Mouse (Mus musculus): ENCODE measurements around the gene Gprin1. TPM values are rescaled to one million over a fixed set of nuclear protein-coding genes. Genes with fewer than 3 reads are reported as not detected.

Gene Gprin1
- polyA plus RNA-seq, 1 experiment from 2014 or later, result 8.2 TPM

DNA sequence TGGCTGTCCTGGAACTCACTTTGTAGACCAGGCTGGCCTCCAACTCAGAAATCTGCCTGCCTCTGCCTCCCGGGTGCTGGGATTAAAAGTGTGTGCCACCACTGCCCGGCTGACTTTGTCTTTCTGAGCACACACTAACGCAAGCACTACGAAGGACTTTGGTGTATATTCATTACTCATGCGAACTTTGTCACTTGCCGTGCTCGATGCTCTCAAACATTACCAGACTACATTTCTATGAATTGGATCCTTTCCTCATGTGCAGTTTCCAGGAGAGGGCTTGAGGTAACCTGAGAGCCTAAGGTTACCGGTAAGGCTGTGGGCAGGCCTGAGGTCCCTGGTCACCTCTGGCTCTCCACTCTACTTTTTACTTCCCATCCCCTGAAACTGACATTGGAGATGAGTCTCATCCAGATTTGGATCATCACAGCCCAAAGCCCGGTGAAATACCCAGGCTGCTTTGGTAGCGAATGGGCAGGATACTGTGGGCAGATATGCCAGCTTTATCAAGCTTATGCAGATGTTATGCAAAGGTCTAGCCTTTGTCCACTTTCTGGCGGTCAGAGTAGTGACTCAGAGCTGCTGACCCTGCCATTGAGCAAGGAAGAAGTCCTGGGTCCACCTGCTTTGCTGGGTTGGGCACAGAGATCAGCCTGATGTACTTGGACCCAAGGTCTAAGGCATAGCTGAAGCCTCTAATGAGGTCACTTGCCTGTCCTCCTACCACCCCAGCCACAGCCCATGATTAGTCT is 54.0 kb downstream of the Gprin1 start:
- Histone ChIP-seq H3K9ac (ENCODE audit: low read length) (no peak overlapping the region), H3K9me3 (ENCODE audit: control insufficient read depth, low read length) (no peaks in the 10 kb centered on the region), H3K4me1 (replicated peaks; ENCODE audit: control insufficient read depth, insufficient read depth, low read length) (peaks cover 14% of the 10 kb centered on the region), H3K4me2 (ENCODE audit: low read depth, low read length, severe bottlenecking) (no peak overlapping the region), H3K4me3 (ENCODE audit: low read depth, low read length) (no peak overlapping the region), H3K36me3 (ENCODE audit: control insufficient read depth, insufficient read depth, low read length) (no peaks in the 10 kb centered on the region), H3K27ac (ENCODE audit: low read depth, low read length) (no peak overlapping the region), H3K27me3 (ENCODE audit: control insufficient read depth, insufficient read depth, low read length) (no peaks in the 10 kb centered on the region)
- WGBS, result 87% methylated on average over 11 of the region's 11 CpGs
- ATAC-seq (replicated peaks; ENCODE audit: low FRiP score), result no peak
- no peak for DNase-seq (ENCODE audit: low spot score)

DNA sequence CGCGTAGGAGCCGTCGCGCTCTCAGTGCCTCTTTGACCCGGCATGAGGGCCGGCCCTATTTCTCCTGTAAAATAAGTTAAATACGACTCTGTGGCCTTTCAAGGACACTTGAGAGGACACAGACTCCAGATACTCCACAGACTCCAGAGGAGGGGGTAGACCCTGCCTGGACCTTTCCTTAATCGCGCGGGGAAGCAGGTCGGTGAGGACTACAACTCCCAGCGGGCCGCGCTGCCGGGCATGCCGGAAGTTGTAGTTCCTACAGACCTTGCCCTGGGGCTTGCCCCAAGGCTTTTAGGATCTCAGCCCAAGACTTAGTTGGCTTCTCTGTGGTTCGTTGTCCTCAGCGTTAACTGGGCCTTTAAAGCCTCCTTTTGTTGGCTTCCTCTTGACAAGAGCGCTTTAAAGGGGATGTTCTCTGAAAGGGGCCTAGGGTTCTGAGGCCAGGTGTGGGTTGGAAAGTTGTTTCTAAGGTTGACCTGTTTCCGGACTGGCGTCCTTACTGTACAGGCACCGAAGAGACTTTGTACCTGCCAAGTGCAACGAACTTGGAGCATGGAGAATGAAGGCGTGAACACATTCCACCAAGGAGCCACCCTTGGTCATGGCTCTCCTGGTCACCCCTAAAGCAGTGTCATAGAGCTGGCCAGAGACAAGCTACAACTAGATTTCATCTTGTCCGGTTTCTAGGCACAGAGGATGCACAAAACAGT is 55.2 kb downstream of the Gprin1 start:
- ATAC-seq (replicated peaks; ENCODE audit: low FRiP score), result peak; percentile 82
- no peaks in the 10 kb centered on the region for H3K36me3 ChIP-seq (ENCODE audit: control insufficient read depth, insufficient read depth, low read length)
- H3K4me2 ChIP-seq (ENCODE audit: low read depth, low read length, severe bottlenecking), result peak overlapping the region; percentile 59
- peak overlapping the region; percentile 95 for H3K4me3 ChIP-seq (ENCODE audit: low read depth, low read length)
- DNase-seq (ENCODE audit: low spot score), result no peak
- peak overlapping the region; percentile 70 for H3K9ac ChIP-seq (ENCODE audit: low read length)
- peak overlapping the region; percentile 91 for H3K27ac ChIP-seq (ENCODE audit: low read depth, low read length)
- H3K9me3 ChIP-seq (ENCODE audit: control insufficient read depth, low read length), result no peaks in the 10 kb centered on the region
- H3K4me1 ChIP-seq (replicated peaks; ENCODE audit: control insufficient read depth, insufficient read depth, low read length), result peaks cover 14% of the 10 kb centered on the region
- no peaks in the 10 kb centered on the region for H3K27me3 ChIP-seq (ENCODE audit: control insufficient read depth, insufficient read depth, low read length)
- 17% methylated on average over 26 of the region's 26 CpGs for WGBS

- Histone ChIP-seq H3K4me1 (replicated peaks; ENCODE audit: control insufficient read depth, insufficient read depth, low read length) (peaks cover 14% of the 10 kb centered on the region), H3K27ac (ENCODE audit: low read depth, low read length) (peak within 1 kb of the TSS; percentile 91), H3K9ac (ENCODE audit: low read length) (peak within 1 kb of the TSS; percentile 95), H3K27me3 (ENCODE audit: control insufficient read depth, insufficient read depth, low read length) (no peaks in the 10 kb centered on the region), H3K36me3 (ENCODE audit: control insufficient read depth, insufficient read depth, low read length) (no peaks in the 10 kb centered on the region), H3K9me3 (ENCODE audit: control insufficient read depth, low read length) (no peaks in the 10 kb centered on the region), H3K4me3 (ENCODE audit: low read depth, low read length) (peak within 1 kb of the TSS; percentile 95), H3K4me2 (ENCODE audit: low read depth, low read length, severe bottlenecking) (peak within 1 kb of the TSS; percentile 95)
- ATAC-seq (replicated peaks; ENCODE audit: low FRiP score) (peak; percentile 97), DNase-seq (ENCODE audit: low spot score) (peak; percentile 100)
- under 1% methylated on average over 82 of the region's 92 CpGs for WGBS
Observed at GRCm38 (mm10) chr13:54693558-54694347, 55.9 kb downstream of the Gprin1 start, which contains the start of gene Rnf44. Rnf44 (minus strand) TSS chr13:54693907.

DNA sequence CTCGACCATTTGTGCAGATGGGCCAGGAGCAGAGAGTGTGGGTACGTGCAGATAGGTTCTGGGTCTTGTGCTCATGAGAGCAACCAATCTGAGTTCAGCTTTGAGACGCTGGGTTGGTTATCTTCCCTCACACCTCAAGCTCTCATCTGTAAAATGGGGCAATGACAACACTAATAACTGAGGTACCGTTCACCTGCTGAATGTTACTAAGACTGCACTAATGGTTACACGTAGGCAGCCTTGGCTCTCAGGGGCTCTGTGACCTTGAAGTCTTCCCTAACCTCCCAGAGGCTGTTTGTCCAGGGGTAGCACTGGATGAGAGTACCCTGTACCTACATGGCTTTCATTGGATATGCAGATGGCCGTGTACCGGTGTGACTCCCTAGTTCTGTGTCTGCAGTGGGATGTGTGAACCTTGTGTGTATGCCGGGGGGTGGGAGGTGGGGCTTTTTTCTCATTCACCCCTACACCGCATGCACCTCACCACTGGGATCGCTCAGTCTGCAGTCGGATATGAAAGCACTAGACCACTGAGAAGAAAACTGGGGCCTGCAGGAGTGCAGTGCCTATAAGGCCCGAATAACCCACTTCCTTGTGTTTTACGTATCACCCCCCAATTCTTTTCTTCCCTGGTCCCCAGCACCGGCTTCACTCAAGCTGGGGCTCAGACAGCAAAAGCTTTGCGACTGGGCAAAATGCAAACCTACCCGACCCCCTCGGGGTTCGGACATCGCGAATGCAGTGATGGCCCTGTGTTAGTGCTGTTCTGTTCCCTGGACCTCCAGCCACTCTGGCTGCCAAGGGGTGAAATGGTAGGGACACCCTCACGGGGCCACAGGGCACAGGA is 56.7 kb downstream of the Gprin1 start:
- DNase-seq (ENCODE audit: low spot score), result no peak
- 16% methylated on average over 21 of the region's 21 CpGs for WGBS

DNA sequence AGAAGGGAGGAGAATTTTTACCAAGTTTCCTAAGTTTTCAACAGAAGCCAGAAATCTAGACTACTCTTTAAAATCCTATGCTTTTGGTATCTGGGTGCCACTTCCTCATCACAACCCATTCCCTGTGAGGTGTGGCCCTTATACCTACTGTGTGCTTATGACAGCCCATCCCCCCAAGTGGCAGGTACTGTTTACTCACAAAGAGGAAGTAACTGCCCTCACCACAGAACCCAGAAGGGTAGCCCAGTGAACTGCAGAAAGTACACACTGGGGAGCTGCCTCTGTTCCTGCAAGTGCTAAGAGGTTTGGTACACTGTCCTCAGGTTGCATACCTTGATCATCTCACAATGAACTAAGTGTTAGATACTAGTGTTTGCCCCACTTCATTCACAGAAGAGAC is 57.9 kb downstream of the Gprin1 start:
- H3K36me3 ChIP-seq (ENCODE audit: control insufficient read depth, insufficient read depth, low read length), result no peaks in the 10 kb centered on the region
- H3K27me3 ChIP-seq (ENCODE audit: control insufficient read depth, insufficient read depth, low read length), result no peaks in the 10 kb centered on the region
- H3K9me3 ChIP-seq (ENCODE audit: control insufficient read depth, low read length), result no peaks in the 10 kb centered on the region
- no peak overlapping the region for H3K9ac ChIP-seq (ENCODE audit: low read length)
- peaks cover 14% of the 10 kb centered on the region for H3K4me1 ChIP-seq (replicated peaks; ENCODE audit: control insufficient read depth, insufficient read depth, low read length)
- H3K4me2 ChIP-seq (ENCODE audit: low read depth, low read length, severe bottlenecking), result no peak overlapping the region
- no peak overlapping the region for H3K27ac ChIP-seq (ENCODE audit: low read depth, low read length)
- no peak overlapping the region for H3K4me3 ChIP-seq (ENCODE audit: low read depth, low read length)
- DNase-seq (ENCODE audit: low spot score) (no peak), ATAC-seq (replicated peaks; ENCODE audit: low FRiP score) (no peak)

More for the DNA sequence above, 56.7 kb downstream of the Gprin1 start:
- no peaks in the 10 kb centered on the region for H3K27me3 ChIP-seq (ENCODE audit: control insufficient read depth, insufficient read depth, low read length)
- H3K36me3 ChIP-seq (ENCODE audit: control insufficient read depth, insufficient read depth, low read length), result no peaks in the 10 kb centered on the region
- peak overlapping the region; percentile 91 for H3K27ac ChIP-seq (ENCODE audit: low read depth, low read length)
- H3K4me3 ChIP-seq (ENCODE audit: low read depth, low read length), result peak overlapping the region; percentile 95
- H3K9me3 ChIP-seq (ENCODE audit: control insufficient read depth, low read length), result no peaks in the 10 kb centered on the region
- peaks cover 14% of the 10 kb centered on the region for H3K4me1 ChIP-seq (replicated peaks; ENCODE audit: control insufficient read depth, insufficient read depth, low read length)
- peak overlapping the region; percentile 95 for H3K9ac ChIP-seq (ENCODE audit: low read length)
- H3K4me2 ChIP-seq (ENCODE audit: low read depth, low read length, severe bottlenecking), result peak overlapping the region; percentile 95
- no peak for ATAC-seq (replicated peaks; ENCODE audit: low FRiP score)

DNA sequence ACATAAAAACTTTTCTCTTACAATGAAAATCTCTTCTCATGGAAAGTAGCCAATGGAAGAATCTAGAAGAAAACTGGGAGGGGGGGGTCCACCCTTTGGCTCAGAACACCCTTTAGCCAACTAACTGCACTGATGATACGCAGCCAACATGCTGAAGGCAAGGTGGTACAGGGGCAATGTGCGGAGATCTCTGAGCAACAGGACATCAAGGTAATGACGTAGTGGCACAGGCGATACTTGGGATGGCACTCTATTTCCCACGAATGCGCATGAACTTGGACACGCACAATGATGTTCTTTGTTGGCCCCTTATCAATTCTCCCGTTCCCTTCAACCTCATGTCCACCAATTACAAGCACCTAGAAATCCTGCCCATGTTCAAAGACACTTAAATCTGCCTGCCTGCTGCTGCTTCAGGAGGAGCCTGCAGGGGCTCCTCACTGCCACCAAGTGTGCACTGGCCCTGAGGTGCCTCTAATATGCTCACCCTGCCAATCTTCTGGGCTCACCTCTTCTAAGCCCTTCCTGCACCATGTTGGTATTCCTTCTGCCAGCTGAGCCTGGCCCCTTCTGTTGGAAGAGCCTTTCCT is 59.4 kb downstream of the Gprin1 start:
- no peak overlapping the region for H3K9ac ChIP-seq (ENCODE audit: low read length)
- DNase-seq (ENCODE audit: low spot score) (no peak), ATAC-seq (replicated peaks; ENCODE audit: low FRiP score) (no peak)
- no peaks in the 10 kb centered on the region for H3K27me3 ChIP-seq (ENCODE audit: control insufficient read depth, insufficient read depth, low read length)
- H3K9me3 ChIP-seq (ENCODE audit: control insufficient read depth, low read length), result no peaks in the 10 kb centered on the region
- H3K36me3 ChIP-seq (ENCODE audit: control insufficient read depth, insufficient read depth, low read length), result no peaks in the 10 kb centered on the region
- 96% methylated on average over 8 of the region's 8 CpGs for WGBS
- no peak overlapping the region for H3K4me3 ChIP-seq (ENCODE audit: low read depth, low read length)
- no peak overlapping the region for H3K4me2 ChIP-seq (ENCODE audit: low read depth, low read length, severe bottlenecking)
- peaks cover 20% of the 10 kb centered on the region for H3K4me1 ChIP-seq (replicated peaks; ENCODE audit: control insufficient read depth, insufficient read depth, low read length)
- H3K27ac ChIP-seq (ENCODE audit: low read depth, low read length), result no peak overlapping the region

- peak overlapping the region; percentile 95 for H3K4me3 ChIP-seq (ENCODE audit: low read depth, low read length)
- no peaks in the 10 kb centered on the region for H3K27me3 ChIP-seq (ENCODE audit: control insufficient read depth, insufficient read depth, low read length)
- DNase-seq (ENCODE audit: low spot score) (peak; percentile 99), ATAC-seq (replicated peaks; ENCODE audit: low FRiP score) (peak; percentile 88)
- H3K9me3 ChIP-seq (ENCODE audit: control insufficient read depth, low read length), result no peaks in the 10 kb centered on the region
- under 1% methylated on average over 73 of the region's 82 CpGs for WGBS
- H3K4me2 ChIP-seq (ENCODE audit: low read depth, low read length, severe bottlenecking), result peak overlapping the region; percentile 87
- H3K9ac ChIP-seq (ENCODE audit: low read length), result peak overlapping the region; percentile 99
- peaks cover 21% of the 10 kb centered on the region for H3K4me1 ChIP-seq (replicated peaks; ENCODE audit: control insufficient read depth, insufficient read depth, low read length)
- H3K27ac ChIP-seq (ENCODE audit: low read depth, low read length), result peak overlapping the region; percentile 96
- peaks cover 8% of the 10 kb centered on the region for H3K36me3 ChIP-seq (ENCODE audit: control insufficient read depth, insufficient read depth, low read length)
Observed at GRCm38 (mm10) chr13:54687575-54688424, 61.9 kb downstream of the Gprin1 start.
